Mouse (Mus musculus): ENCODE data around the gene Cdk5r1. TPM values are rescaled to one million over a fixed set of nuclear protein-coding genes. Genes with fewer than 3 reads are reported as not detected.

Gene Cdk5r1
- polyA plus RNA-seq, 1 experiment from 2014 or later, result 58.8 TPM

DNA sequence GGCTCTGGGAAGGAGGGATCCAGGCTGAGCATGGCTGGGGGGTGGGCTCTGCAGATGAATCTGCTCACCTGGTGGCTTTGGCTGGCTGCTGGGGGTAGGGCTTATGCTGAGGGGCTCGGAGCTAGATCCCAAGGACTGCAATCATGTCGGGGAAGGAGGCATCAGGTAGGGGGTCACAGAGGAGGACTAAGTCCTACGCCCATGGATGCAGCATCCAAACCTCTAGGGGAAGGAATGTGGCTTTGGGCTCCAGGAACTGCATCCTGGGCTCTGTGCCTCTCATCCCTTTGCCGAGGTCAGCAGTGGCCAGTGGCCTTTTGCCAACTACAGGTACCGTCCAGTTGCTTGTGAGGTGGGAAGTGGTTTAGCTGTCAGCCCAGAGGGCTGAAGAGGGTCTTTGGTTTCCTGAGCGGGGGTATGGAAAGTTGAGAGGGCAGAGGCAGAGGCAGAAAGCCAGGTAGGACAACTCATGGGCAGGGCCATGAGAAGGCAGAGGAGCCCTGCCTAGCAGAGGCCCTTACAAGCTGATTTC is 6.8 kb downstream of the Cdk5r1 start:
- no peak for ATAC-seq (ENCODE audit: low FRiP score, low read depth)
- 71% methylated on average over 6 of the region's 6 CpGs for WGBS
- peak overlapping the region; percentile 33 for H3K4me2 ChIP-seq (replicated peaks)
- no peaks in the 10 kb centered on the region for H3K9me3 ChIP-seq
- peak overlapping the region; percentile 28 for H3K9ac ChIP-seq (replicated peaks)
- peaks cover 11% of the 10 kb centered on the region; the same call in 1 of the 2 replicates for H3K36me3 ChIP-seq
- peak overlapping the region; percentile 73 for H3K27ac ChIP-seq (replicated peaks)
- no peak overlapping the region for H3K4me3 ChIP-seq
- H3K4me1 ChIP-seq, result peaks cover 61% of the 10 kb centered on the region
- H3K27me3 ChIP-seq, result peaks cover 50% of the 10 kb centered on the region

GRCm38 (mm10) chr11:80484191-80484791 is 7.5 kb downstream of the Cdk5r1 start:
- peak; percentile 64 for ATAC-seq (ENCODE audit: low FRiP score, low read depth)
- Histone ChIP-seq H3K4me1 (peaks cover 61% of the 10 kb centered on the region), H3K27ac (replicated peaks) (peak overlapping the region; percentile 73), H3K9me3 (no peaks in the 10 kb centered on the region), H3K4me2 (replicated peaks) (peak overlapping the region; percentile 33), H3K36me3 (0 out of 2 replicates have a peak, but pooled peaks cover 7% of the 10 kb centered on the region), H3K27me3 (peaks cover 44% of the 10 kb centered on the region), H3K4me3 (no peak overlapping the region), H3K9ac (replicated peaks) (peak overlapping the region; percentile 28)
- WGBS, result 19% methylated on average over 12 of the region's 12 CpGs

- peaks cover 59% of the 10 kb centered on the region for H3K4me1 ChIP-seq
- peaks cover 38% of the 10 kb centered on the region for H3K27me3 ChIP-seq
- H3K4me3 ChIP-seq, result no peak overlapping the region
- H3K4me2 ChIP-seq (replicated peaks), result no peak overlapping the region
- no peak overlapping the region for H3K27ac ChIP-seq (replicated peaks)
- no peak overlapping the region for H3K9ac ChIP-seq (replicated peaks)
- H3K9me3 ChIP-seq, result no peaks in the 10 kb centered on the region
- 81% methylated on average over 9 of the region's 9 CpGs for WGBS
- ATAC-seq (ENCODE audit: low FRiP score, low read depth), result no peak
- H3K36me3 ChIP-seq, result no peaks in the 10 kb centered on the region
These were observed 8.3 kb downstream of the Cdk5r1 start for GRCm38 (mm10) chr11:80485120-80485551.

GRCm38 (mm10) chr11:80485622-80486206 is 8.9 kb downstream of the Cdk5r1 start:
- Histone ChIP-seq H3K9me3 (no peaks in the 10 kb centered on the region), H3K36me3 (no peaks in the 10 kb centered on the region), H3K9ac (replicated peaks) (no peak overlapping the region), H3K4me1 (peaks cover 59% of the 10 kb centered on the region), H3K27ac (replicated peaks) (no peak overlapping the region), H3K27me3 (peaks cover 38% of the 10 kb centered on the region), H3K4me2 (replicated peaks) (no peak overlapping the region), H3K4me3 (no peak overlapping the region)
- 85% methylated on average over 10 of the region's 10 CpGs for WGBS
- no peak for ATAC-seq (ENCODE audit: low FRiP score, low read depth)

DNA sequence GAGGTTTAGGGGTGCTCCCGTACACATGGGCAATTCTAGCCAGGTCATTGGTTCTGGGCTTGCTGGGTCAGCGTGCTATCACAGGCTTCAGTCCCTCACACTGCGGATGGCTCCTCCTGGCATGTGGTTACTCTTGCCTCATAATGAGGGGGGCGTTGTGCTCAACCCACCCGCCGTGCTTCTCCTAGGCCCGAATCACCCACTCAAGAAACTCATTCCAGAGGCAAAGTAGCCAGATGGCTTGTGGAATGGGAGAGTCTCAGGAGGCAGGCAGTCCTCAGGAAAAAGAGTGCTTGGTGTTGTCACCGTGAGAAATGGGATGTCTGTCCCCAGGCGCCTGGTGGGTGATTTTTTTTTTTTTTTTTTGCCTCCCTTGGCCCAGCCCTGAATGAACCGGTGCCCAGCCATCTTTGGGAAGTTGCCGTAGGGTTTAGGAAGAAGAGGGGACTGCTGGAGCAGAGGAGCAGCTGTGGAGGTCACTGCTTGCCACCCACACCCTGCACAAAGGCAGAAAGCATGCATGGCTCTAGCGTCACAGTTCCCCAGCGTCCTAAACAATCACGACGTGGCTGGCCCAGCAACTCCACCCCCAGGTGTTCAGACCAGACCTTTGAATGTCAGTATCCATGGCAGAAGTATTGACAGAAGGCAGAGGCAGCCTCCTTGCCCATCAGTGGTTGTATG is 11.2 kb downstream of the Cdk5r1 start:
- Histone ChIP-seq H3K4me3 (no peak overlapping the region), H3K4me1 (peaks cover 40% of the 10 kb centered on the region), H3K27me3 (peaks cover 32% of the 10 kb centered on the region; the same call in 1 of the 2 replicates), H3K36me3 (no peaks in the 10 kb centered on the region), H3K9ac (replicated peaks) (no peak overlapping the region), H3K27ac (replicated peaks) (no peak overlapping the region), H3K9me3 (no peaks in the 10 kb centered on the region), H3K4me2 (replicated peaks) (no peak overlapping the region)
- WGBS, result 70% methylated on average over 15 of the region's 15 CpGs
- no peak for ATAC-seq (ENCODE audit: low FRiP score, low read depth)

DNA sequence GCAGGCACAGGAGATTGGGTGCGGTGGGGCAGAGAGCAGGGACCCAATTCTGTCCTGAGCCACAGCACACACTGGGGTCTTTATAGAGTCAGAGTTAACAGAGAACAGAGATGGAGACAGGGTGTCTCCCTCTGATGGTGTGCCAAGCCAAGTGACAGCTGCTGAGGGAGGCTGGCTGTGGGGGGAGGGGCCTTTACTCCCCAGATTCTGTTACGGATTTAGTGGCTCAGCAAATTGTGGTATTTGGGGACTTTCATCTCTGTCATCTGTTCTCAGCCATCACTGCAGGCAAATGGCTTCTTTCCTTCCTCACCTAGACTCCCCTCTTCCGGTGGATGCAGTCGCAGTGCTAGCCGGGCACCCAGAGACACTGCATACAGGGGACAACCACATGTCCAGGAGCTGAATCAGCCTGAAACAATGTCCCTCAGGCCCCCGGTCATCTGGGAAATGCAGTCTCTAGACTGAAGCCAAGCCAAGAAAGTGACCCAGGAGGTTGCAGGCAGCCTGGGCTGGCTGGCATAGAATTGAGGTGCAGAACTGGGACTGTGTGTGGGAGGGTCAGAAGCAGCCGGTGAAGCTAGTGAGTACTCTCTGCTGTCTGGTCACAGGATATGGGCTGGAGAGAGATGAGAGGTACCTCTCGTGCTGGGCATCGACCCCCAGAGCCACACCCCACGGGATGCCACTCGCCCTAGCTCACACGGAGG is 12.5 kb downstream of the Cdk5r1 start:
- H3K4me2 ChIP-seq (replicated peaks), result no peak overlapping the region
- H3K9ac ChIP-seq (replicated peaks), result peak overlapping the region; percentile 2; the same call in 1 of the 2 replicates
- H3K27ac ChIP-seq (replicated peaks), result peak overlapping the region; percentile 25
- no peaks in the 10 kb centered on the region for H3K36me3 ChIP-seq
- WGBS, result 52% methylated on average over 12 of the region's 12 CpGs
- H3K4me3 ChIP-seq, result no peak overlapping the region
- ATAC-seq (ENCODE audit: low FRiP score, low read depth), result no peak
- H3K9me3 ChIP-seq, result no peaks in the 10 kb centered on the region
- H3K27me3 ChIP-seq, result peaks cover 23% of the 10 kb centered on the region; the same call in 1 of the 2 replicates
- H3K4me1 ChIP-seq, result peaks cover 27% of the 10 kb centered on the region

- 0 out of 2 replicates have a peak overlapping the region, but pooled peaks have one; percentile 2 for H3K9ac ChIP-seq (replicated peaks)
- no peaks in the 10 kb centered on the region for H3K9me3 ChIP-seq
- no peaks in the 10 kb centered on the region for H3K36me3 ChIP-seq
- 63% methylated on average over 5 of the region's 5 CpGs for WGBS
- no peak overlapping the region for H3K4me3 ChIP-seq
- H3K4me1 ChIP-seq, result peaks cover 22% of the 10 kb centered on the region
- H3K27ac ChIP-seq (replicated peaks), result peak overlapping the region; percentile 25; the same call in 1 of the 2 replicates
- no peak overlapping the region for H3K4me2 ChIP-seq (replicated peaks)
- peaks cover 20% of the 10 kb centered on the region; the same call in 1 of the 2 replicates for H3K27me3 ChIP-seq
- no peak for ATAC-seq (ENCODE audit: low FRiP score, low read depth)
These were observed 13.0 kb downstream of the Cdk5r1 start for GRCm38 (mm10) chr11:80489882-80490196.

DNA sequence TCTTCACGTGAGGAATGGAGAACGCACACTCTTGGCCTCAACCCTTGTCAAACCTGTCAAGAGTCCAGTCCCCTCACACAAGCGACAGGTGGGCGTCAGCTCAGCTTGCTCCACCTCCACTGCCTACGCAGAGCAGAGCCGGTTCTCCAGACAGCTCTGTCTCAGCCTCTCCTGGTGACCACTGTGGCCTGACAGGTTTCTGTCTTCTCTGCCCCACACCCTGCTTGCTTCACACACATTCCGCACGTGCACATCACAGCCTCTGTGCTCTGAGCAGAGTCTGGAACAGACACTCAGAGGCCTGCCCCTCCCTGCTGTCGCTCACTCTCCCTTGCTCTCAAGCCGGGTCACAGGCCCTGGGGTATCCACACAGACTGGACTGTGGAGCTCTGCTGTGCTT is 14.0 kb downstream of the Cdk5r1 start:
- Histone ChIP-seq H3K27me3 (peaks cover 16% of the 10 kb centered on the region; the same call in 1 of the 2 replicates), H3K9ac (replicated peaks) (no peak overlapping the region), H3K4me3 (no peak overlapping the region), H3K9me3 (no peaks in the 10 kb centered on the region), H3K27ac (replicated peaks) (no peak overlapping the region), H3K4me1 (peaks cover 20% of the 10 kb centered on the region), H3K4me2 (replicated peaks) (no peak overlapping the region), H3K36me3 (no peaks in the 10 kb centered on the region)
- ATAC-seq (ENCODE audit: low FRiP score, low read depth), result no peak
- whole genome bisulfite sequencing, result 78% methylated on average over 10 of the region's 10 CpGs

GRCm38 (mm10) chr11:80493186-80493585 is 16.4 kb downstream of the Cdk5r1 start:
- Histone ChIP-seq H3K4me2 (replicated peaks) (no peak overlapping the region), H3K36me3 (no peaks in the 10 kb centered on the region), H3K4me3 (no peak overlapping the region), H3K27ac (replicated peaks) (no peak overlapping the region), H3K9ac (replicated peaks) (no peak overlapping the region), H3K4me1 (peaks cover 17% of the 10 kb centered on the region), H3K27me3 (0 out of 2 replicates have a peak, but pooled peaks cover 10% of the 10 kb centered on the region), H3K9me3 (no peaks in the 10 kb centered on the region)
- no peak for ATAC-seq (ENCODE audit: low FRiP score, low read depth)
- 95% methylated on average over 5 of the region's 5 CpGs for WGBS

DNA sequence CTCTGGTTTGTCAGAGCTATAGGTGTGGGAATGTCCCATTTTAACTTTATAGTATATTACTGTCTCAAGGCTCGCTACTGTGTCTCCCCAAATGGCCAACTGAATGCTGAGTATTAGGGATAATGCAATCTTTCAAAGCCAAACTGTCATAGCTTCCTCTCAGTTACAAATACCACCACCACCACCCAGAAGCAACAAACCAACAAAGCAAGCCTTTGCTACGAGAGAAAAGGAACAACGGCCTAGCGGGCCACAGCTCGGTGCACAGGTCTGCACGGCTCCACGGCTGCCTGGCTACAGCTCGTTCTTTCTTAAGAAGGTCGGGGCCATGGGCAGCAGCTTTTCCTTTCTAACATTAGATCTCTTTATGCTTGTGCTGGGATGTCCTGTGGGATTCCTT is 18.0 kb downstream of the Cdk5r1 start:
- WGBS, result 63% methylated on average over 9 of the region's 9 CpGs
- no peak for ATAC-seq (ENCODE audit: low FRiP score, low read depth)

DNA sequence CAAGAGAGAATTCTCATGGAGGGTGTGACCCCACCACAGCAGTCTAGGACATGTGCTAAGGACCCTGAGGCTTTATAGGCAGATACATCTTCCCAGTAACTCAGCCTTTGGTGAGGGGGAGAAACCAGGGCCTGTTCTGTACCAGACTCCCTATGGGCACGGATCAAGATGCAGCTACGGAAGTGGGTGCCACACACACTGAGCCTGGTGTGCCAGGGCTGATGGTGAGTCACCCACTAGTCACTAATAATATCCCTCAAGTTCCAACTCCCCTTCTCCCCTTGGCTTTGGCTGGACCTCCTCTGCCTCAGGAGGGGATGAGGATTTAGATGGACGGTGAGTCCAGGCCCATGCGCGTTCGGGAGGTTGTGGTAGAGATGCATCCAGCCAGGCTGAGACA is 19.1 kb downstream of the Cdk5r1 start:
- Histone ChIP-seq H3K4me3 (no peak overlapping the region), H3K27ac (replicated peaks) (no peak overlapping the region), H3K27me3 (0 out of 2 replicates have a peak, but pooled peaks cover 10% of the 10 kb centered on the region), H3K9ac (replicated peaks) (no peak overlapping the region), H3K4me2 (replicated peaks) (no peak overlapping the region), H3K9me3 (no peaks in the 10 kb centered on the region), H3K4me1 (peaks cover 23% of the 10 kb centered on the region), H3K36me3 (no peaks in the 10 kb centered on the region)
- no peak for ATAC-seq (ENCODE audit: low FRiP score, low read depth)
- WGBS, result 91% methylated on average over 6 of the region's 6 CpGs

More for the DNA sequence above, 18.0 kb downstream of the Cdk5r1 start:
- Histone ChIP-seq H3K9me3 (no peaks in the 10 kb centered on the region), H3K4me2 (replicated peaks) (no peak overlapping the region), H3K36me3 (no peaks in the 10 kb centered on the region), H3K27me3 (0 out of 2 replicates have a peak, but pooled peaks cover 10% of the 10 kb centered on the region), H3K4me3 (no peak overlapping the region), H3K9ac (replicated peaks) (no peak overlapping the region), H3K27ac (replicated peaks) (no peak overlapping the region), H3K4me1 (peaks cover 19% of the 10 kb centered on the region)
